Comparison of ENCODE assay signal across 14 mouse cellular contexts in the genomic region with DNA sequence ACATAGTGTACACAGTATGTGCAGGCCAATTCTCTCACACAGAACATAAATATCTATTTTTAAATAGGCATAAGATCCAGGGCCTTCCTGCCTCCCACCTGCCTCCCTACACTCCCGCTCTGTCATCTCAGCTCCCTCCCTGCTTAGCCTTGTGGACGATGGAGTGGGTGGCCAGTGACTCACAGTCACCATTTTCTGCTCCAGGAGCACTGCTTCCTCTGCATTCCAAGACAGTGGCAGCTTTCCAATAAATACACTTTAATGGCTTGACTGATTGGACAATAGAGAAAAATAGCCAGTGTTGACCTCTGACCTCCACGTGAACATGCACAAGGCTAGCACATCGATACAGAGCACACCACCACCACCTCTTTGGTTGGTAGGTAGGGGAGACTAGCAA. TPM values are rescaled to one million over a fixed set of nuclear protein-coding genes. Genes with fewer than 3 reads are reported as not detected.
DNase-seq lines count a peak whose midpoint lies in the region; ATAC-seq and TF ChIP-seq lines count a peak whose summit lies in the region.
"Had no signal": no experiment of that assay in that cellular context is flagged by ENCODE, and none has a peak within 500 bp of the region (broad histone marks: within the 10 kb centered on the region; RNA-seq: fewer than 3 reads in every experiment).

No protein-coding gene starts in this region.

- no peaks in the 10 kb centered on the region for H3K36me3 ChIP-seq in hindbrain, embryonic 14.5 days (replicated peaks; ENCODE audit: control insufficient read depth, insufficient read depth)
- H3K36me3 ChIP-seq in hindbrain, postnatal 0 days (ENCODE audit: insufficient read depth, low read length), result no peaks in the 10 kb centered on the region
- H3K36me3 ChIP-seq: intestine, embryonic 15.5 days; midbrain, embryonic 12.5 days had no signal

- no peaks in the 10 kb centered on the region for H3K4me1 ChIP-seq in hindbrain, embryonic 14.5 days (replicated peaks; ENCODE audit: control insufficient read depth, insufficient read depth, low read length)
- H3K4me1 ChIP-seq in hindbrain, postnatal 0 days (ENCODE audit: insufficient read depth, low read length), result no peaks in the 10 kb centered on the region
- H3K4me1 ChIP-seq: intestine, embryonic 15.5 days; midbrain, embryonic 12.5 days had no signal

- 64% methylated on average over 4 of the region's 4 CpGs for WGBS in hindbrain, embryonic 14.5 days
- 65% methylated on average over 4 of the region's 4 CpGs for WGBS in hindbrain, postnatal 0 days

- H3K9me3 ChIP-seq in hindbrain, embryonic 14.5 days (ENCODE audit: control insufficient read depth, low read length), result no peaks in the 10 kb centered on the region
- no peaks in the 10 kb centered on the region for H3K9me3 ChIP-seq in hindbrain, postnatal 0 days (ENCODE audit: low read length)
- H3K9me3 ChIP-seq: intestine, embryonic 15.5 days; midbrain, embryonic 12.5 days had no signal

- H3K27me3 ChIP-seq in hindbrain, embryonic 14.5 days (ENCODE audit: control insufficient read depth, insufficient read depth, low read length), result no peaks in the 10 kb centered on the region
- H3K27me3 ChIP-seq in hindbrain, postnatal 0 days (ENCODE audit: insufficient read depth, low read length), result no peaks in the 10 kb centered on the region
- H3K27me3 ChIP-seq: intestine, embryonic 15.5 days; midbrain, embryonic 12.5 days had no signal

- H3K4me2 ChIP-seq in hindbrain, embryonic 14.5 days (replicated peaks), result no peak overlapping the region
- no peak overlapping the region for H3K4me2 ChIP-seq in hindbrain, postnatal 0 days (ENCODE audit: low read depth, low read length)
- H3K4me2 ChIP-seq: intestine, embryonic 15.5 days; midbrain, embryonic 12.5 days had no signal

- ATAC-seq in hindbrain, embryonic 14.5 days (ENCODE audit: low FRiP score), result no peak
- ATAC-seq in hindbrain, postnatal 0 days, result no peak
- ATAC-seq: intestine, embryonic 15.5 days had no signal

- no peak overlapping the region for H3K4me3 ChIP-seq in hindbrain, embryonic 14.5 days (replicated peaks; ENCODE audit: low read length)
- H3K4me3 ChIP-seq in hindbrain, postnatal 0 days (ENCODE audit: low read length), result no peak overlapping the region
- H3K4me3 ChIP-seq: gastrocnemius, adult 2 months; intestine, embryonic 15.5 days; midbrain, embryonic 12.5 days had no signal

- H3K27ac ChIP-seq in hindbrain, embryonic 14.5 days, result no peak overlapping the region
- H3K27ac ChIP-seq in hindbrain, postnatal 0 days, result no peak overlapping the region
- H3K27ac ChIP-seq: gastrocnemius, adult 2 months; intestine, embryonic 15.5 days; midbrain, embryonic 12.5 days had no signal

- TF ChIP-seq CTCF in hindbrain, postnatal 0 days (IDR thresholded peaks at IDR 0.05; ENCODE audit: low read depth), result no peak

- intact Hi-C loops in heart, postnatal 10 days (cut with DNase I), result no loop called here
- intact Hi-C loops in left cerebral cortex, postnatal 10 days (cut with DNase I), result loop anchor here (5.0 kb wide), 1 partner anchor 43 kb away; a partner anchor contains a TSS

- peak; percentile 93 for DNase-seq in heart, adult 11 months
- no peak for DNase-seq in heart, postnatal 10 days
- DNase-seq in left cerebral cortex, adult 11 months (ENCODE audit: low spot score), result peak; percentile 64
- DNase-seq in left cerebral cortex, postnatal 10 days (ENCODE audit: extremely low spot score in 1 of 2, low spot score in 2 of 2), result no peak
- DNase-seq in Muller cell, postnatal 12 days (ENCODE audit: inconsistent ontology term), result peak; percentile 69
- DNase-seq in lung, postnatal 10 days, result peak; percentile 30
- no peak for DNase-seq in hindbrain, embryonic 14.5 days (ENCODE audit: low spot score)
- DNase-seq in hindbrain, postnatal 0 days (ENCODE audit: low spot score), result no peak
- DNase-seq: adrenal gland, postnatal 10 days; embryo, embryonic 11 days; gastrocnemius, adult 2 months; heart, postnatal 36 days had no signal

- H3K9ac ChIP-seq in hindbrain, embryonic 14.5 days, result no peak overlapping the region
- H3K9ac ChIP-seq in hindbrain, postnatal 0 days (replicated peaks; ENCODE audit: low read length), result no peak overlapping the region
- H3K9ac ChIP-seq: intestine, embryonic 15.5 days; midbrain, embryonic 12.5 days had no signal

RNA-seq across cellular contexts. Expression of a gene that starts 42.5 kb away (rescaled TPM):
- total RNA-seq in heart, postnatal 10 days (2021), result 10 to 100 TPM; 11.1 to 12.2 TPM
- total RNA-seq in left cerebral cortex, postnatal 10 days (2021), result 10 to 100 TPM; 26.5 to 28.9 TPM
- 16.9 and 17.7 TPM in 2 replicates for polyA plus RNA-seq in hindbrain, embryonic 14.5 days (2014; fragmentation: Nextera tagmentation; extraction: Ambion mirVana)
- 23.5 and 29.9 TPM in 2 replicates for total RNA-seq in hindbrain, postnatal 0 days (2014; rRNA removed)
- polyA plus RNA-seq in hindbrain, postnatal 0 days (2015; fragmentation: Nextera tagmentation; extraction: Ambion mirVana), result 19.8 and 22.2 TPM in 2 replicates

Comparison
In these comparisons a context has a peak if more than half of its experiments do, and no peak if none do; other contexts are left out.
1. DNase-seq: peak in heart, adult 11 months (single experiment), left cerebral cortex, adult 11 months (single experiment), Muller cell, postnatal 12 days (single experiment) and lung, postnatal 10 days (single experiment); none in heart, postnatal 10 days (0 of 2), left cerebral cortex, postnatal 10 days (0 of 2), hindbrain, embryonic 14.5 days (single experiment) and hindbrain, postnatal 0 days (single experiment).